Mouse (Mus musculus) liver, embryonic 14.5 days (tissue): ENCODE data around the gene Sgcd. TPM values are rescaled to one million over a fixed set of nuclear protein-coding genes. Genes with fewer than 3 reads are reported as not detected.

Experiments
- ATAC-seq: fragments of 200-750 bp; cut with Nextera tagmentation; 2 replicates; pipeline ENCODE4 v1.8.0; 2017; ENCODE audit warnings: moderate number of reproducible peaks, mild to moderate bottlenecking, moderate library complexity; ENCODE audit not compliant: insufficient read depth
- DNase-seq, 3 experiments: peaks; one replicate each; pipeline ENCODE4 v3.0.0-alpha.2; 2012 to 2013; ENCODE audit warnings: low read depth in 3 of 3, low spot score in 3 of 3
- H3K27ac ChIP-seq: fragments of 300-500 bp; sonication (generic); 2 replicates; pipeline ENCODE4 v1.5.1; 2014; ENCODE audit warnings: moderate library complexity, mild to moderate bottlenecking, control low read depth, inconsistent platforms
- H3K27me3 ChIP-seq: fragments of 300-500 bp; sonication (generic); 2 replicates; pipeline ENCODE4 v1.6.1; 2014; ENCODE audit warnings: mild to moderate bottlenecking, low read length, moderate library complexity; ENCODE audit not compliant: control insufficient read depth, insufficient read depth
- H3K36me3 ChIP-seq: fragments of 300-500 bp; sonication (generic); replicated peaks from 2 replicates; pipeline ENCODE4 v1.6.1; 2014; ENCODE audit warnings: low read depth; ENCODE audit not compliant: control insufficient read depth, insufficient read depth
- H3K4me1 ChIP-seq, 2 experiments: fragments of 200-500 bp in 1 of 2; fragments of 300-500 bp in 1 of 2; sonication (generic) in 1 of 2; replicated peaks; 2 replicates each; pipeline ENCODE4 v1.6.1; 2012 to 2014; ENCODE audit warnings: antibody characterized with exemption in 1 of 2, inconsistent platforms in 1 of 2, low read length in 1 of 2; ENCODE audit not compliant: control insufficient read depth in 2 of 2, insufficient read depth in 2 of 2
- H3K4me2 ChIP-seq: fragments of 300-500 bp; sonication (generic); 2 replicates; pipeline ENCODE4 v1.6.1; 2014; ENCODE audit warnings: low read depth, mild to moderate bottlenecking, control low read depth, moderate library complexity
- H3K4me3 ChIP-seq, 2 experiments: fragments of 200-500 bp in 1 of 2; fragments of 300-500 bp in 1 of 2; sonication (generic) in 1 of 2; 2 replicates each; pipeline ENCODE4 v1.5.1; 2012 to 2014; ENCODE audit warnings: low read depth in 2 of 2, low read length in 2 of 2, mild to moderate bottlenecking in 2 of 2, control low read depth in 1 of 2, inconsistent platforms in 1 of 2, moderate library complexity in 1 of 2; ENCODE audit not compliant: insufficient read depth in 1 of 2
- H3K9ac ChIP-seq: fragments of 300-500 bp; sonication (generic); replicated peaks from 2 replicates; pipeline ENCODE4 v1.6.1; 2014; ENCODE audit warnings: mild to moderate bottlenecking, control low read depth, moderate library complexity
- H3K9me3 ChIP-seq: fragments of 300-500 bp; sonication (generic); 2 replicates; pipeline ENCODE4 v1.6.1; 2016; ENCODE audit warnings: low read length, mixed read lengths; ENCODE audit not compliant: control insufficient read depth
- CTCF ChIP-seq: IDR thresholded peaks from 2 replicates; pipeline ENCODE4 v1.5.1; 2016; ENCODE audit warnings: antibody characterized with exemption, low read depth, control low read depth
- EP300 ChIP-seq: IDR thresholded peaks from 2 replicates; pipeline ENCODE4 v1.6.1; 2016; ENCODE audit warnings: antibody characterized with exemption, low read depth
- WGBS: fragments of 180-500 bp; shearing (Covaris S2); extraction: QIAGEN DNeasy Blood & Tissue Kit; methylation state at CpG from one replicate; pipeline ENCODE4 v1.1.7; 2014; ENCODE audit not compliant: insufficient replicate concordance; 5-methylcytosine and 5-hydroxymethylcytosine counted together
- polyA plus RNA-seq, 2 experiments: library from polyadenylated mRNA; depleted of rRNA in 1 of 2; stranded (reverse) in 1 of 2; unstranded in 1 of 2; fragments of >200 nt; fragmentation: Nextera tagmentation in 1 of 2; extraction: Ambion mirVana in 1 of 2; gene quantifications; 2 replicates each; pipeline versions ENCODE4 v1.2.1 to v1.2.3; 2012 to 2014

The Sgcd gene
- polyA plus RNA-seq, 2 experiments: 0.04 to 0.08 TPM

- DNase-seq (no peak), ATAC-seq (no peak)
- Histone ChIP-seq H3K27me3 (no peaks in the 10 kb centered on the region), H3K36me3 (no peaks in the 10 kb centered on the region), H3K27ac (no peak overlapping the region), H3K9me3 (no peaks in the 10 kb centered on the region), H3K4me2 (no peak overlapping the region), H3K9ac (no peak overlapping the region), H3K4me3 (no peak overlapping the region), H3K4me1 (no peaks in the 10 kb centered on the region)
- TF ChIP-seq EP300 (no peak), CTCF (no peak)
- 65% methylated on average over 4 of the region's 4 CpGs for WGBS
These were observed 720.2 kb downstream of the Sgcd start for GRCm38 (mm10) chr11:47268556-47268955.

DNA sequence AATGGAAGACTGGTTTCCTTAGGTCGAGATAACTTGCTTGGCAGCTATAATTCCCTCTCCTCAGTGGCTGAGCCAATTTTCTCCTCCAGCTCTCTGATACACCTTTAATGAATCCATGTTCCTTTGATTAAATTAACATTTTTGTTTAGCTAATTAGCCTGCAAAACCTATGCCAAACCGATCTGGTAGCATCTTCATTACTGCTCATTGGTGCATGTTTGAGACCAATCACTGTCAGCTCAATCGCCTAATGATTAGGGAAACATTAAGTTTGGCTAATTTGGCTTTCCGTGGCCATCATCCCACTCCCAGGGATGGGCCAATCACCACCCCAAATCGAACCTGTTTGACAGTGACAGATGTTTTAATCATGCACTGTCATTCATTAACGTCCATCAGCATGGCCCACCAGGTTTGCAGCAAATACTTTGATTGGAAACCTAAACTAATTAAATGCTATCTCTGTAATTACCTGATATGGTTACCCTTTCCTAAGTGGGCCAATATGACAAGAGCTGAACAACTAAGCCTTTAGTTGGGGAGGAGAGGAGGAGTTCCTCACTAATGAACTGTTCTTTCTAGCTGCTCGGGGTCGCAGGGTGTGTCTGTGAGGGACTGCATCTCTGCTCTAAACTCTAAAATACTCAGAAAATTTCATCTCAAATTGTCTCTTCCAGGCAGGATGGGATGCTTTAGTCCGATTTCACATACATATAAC is 724.3 kb downstream of the Sgcd start:
- no peak overlapping the region for H3K4me3 ChIP-seq
- H3K4me1 ChIP-seq: no peaks in the 10 kb centered on the region
- no peaks in the 10 kb centered on the region for H3K27me3 ChIP-seq
- 57% methylated on average over 9 of the region's 9 CpGs for WGBS
- DNase-seq: no peak
- no peak for TF ChIP-seq EP300
- TF ChIP-seq CTCF: no peak
- no peaks in the 10 kb centered on the region for H3K9me3 ChIP-seq
- no peak overlapping the region for H3K27ac ChIP-seq
- H3K9ac ChIP-seq: no peak overlapping the region
- no peak for ATAC-seq
- H3K36me3 ChIP-seq: no peaks in the 10 kb centered on the region
- no peak overlapping the region for H3K4me2 ChIP-seq

DNA sequence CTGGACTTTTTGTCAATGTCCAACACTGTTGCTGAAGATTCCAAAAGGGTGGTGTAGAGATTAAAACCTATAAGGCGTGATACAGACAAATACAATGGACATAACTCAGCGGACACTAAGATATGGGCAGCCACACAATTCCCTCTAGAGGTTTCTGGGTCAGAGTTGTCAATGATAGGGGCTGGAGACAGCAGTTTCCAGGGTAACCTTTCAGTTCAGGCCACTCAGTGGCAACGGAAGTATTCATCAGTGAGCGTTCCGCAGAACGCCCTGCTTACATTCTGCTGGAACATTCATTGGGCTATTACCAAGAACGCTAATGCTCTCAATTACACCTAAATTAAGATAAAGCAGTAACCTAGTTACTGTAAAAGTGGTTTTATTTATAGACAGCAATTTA is 738.5 kb downstream of the Sgcd start:
- no peaks in the 10 kb centered on the region for H3K4me1 ChIP-seq
- no peak overlapping the region for H3K4me3 ChIP-seq
- DNase-seq: no peak
- H3K9ac ChIP-seq: no peak overlapping the region
- H3K9me3 ChIP-seq: no peaks in the 10 kb centered on the region
- TF ChIP-seq CTCF (no peak), EP300 (no peak)
- ATAC-seq: no peak
- 76% methylated on average over 7 of the region's 7 CpGs for WGBS
- no peaks in the 10 kb centered on the region for H3K36me3 ChIP-seq
- H3K27me3 ChIP-seq: no peaks in the 10 kb centered on the region
- no peak overlapping the region for H3K4me2 ChIP-seq
- no peak overlapping the region for H3K27ac ChIP-seq

DNA sequence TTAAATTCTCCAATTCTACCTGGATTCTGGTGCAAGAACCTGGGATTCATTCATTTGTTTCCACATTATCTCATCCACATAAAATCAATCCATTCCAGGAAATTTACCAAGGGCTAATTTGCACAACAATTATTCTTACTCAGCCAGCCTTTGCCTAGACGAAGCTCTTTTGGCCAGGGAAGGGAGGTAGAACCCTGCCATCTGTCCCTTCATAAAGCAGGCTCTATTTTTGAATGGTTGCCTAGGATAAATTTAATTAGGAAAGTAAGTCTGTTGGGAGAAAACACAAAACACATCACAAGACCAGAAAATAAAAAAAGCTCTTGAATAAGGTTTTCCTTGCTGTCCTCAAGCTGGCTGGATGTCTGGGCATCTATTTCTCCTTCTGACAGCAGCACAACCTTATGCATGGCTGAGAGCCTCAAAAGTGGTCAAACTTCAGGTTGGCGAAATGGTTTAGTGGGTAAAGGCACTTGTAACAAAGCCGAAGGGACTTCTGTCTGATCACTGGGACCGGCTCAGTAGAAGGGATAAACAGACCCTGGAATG is 740.4 kb downstream of the Sgcd start:
- Histone ChIP-seq H3K9ac (no peak overlapping the region), H3K4me2 (no peak overlapping the region), H3K4me1 (no peaks in the 10 kb centered on the region), H3K36me3 (no peaks in the 10 kb centered on the region), H3K9me3 (no peaks in the 10 kb centered on the region), H3K4me3 (no peak overlapping the region), H3K27ac (no peak overlapping the region), H3K27me3 (no peaks in the 10 kb centered on the region)
- DNase-seq (no peak), ATAC-seq (no peak)
- 66% methylated on average over 4 of the region's 4 CpGs for WGBS
- TF ChIP-seq EP300: no peak
- TF ChIP-seq CTCF: no peak

- Histone ChIP-seq H3K27ac (no peak overlapping the region), H3K4me1 (no peaks in the 10 kb centered on the region), H3K4me3 (no peak overlapping the region), H3K9ac (no peak overlapping the region), H3K9me3 (no peaks in the 10 kb centered on the region), H3K27me3 (no peaks in the 10 kb centered on the region), H3K36me3 (no peaks in the 10 kb centered on the region), H3K4me2 (no peak overlapping the region)
- ATAC-seq: no peak
- no peak for TF ChIP-seq CTCF
- TF ChIP-seq EP300: no peak
- DNase-seq: no peak
- 68% methylated on average over 8 of the region's 8 CpGs for WGBS
These were observed 740.9 kb downstream of the Sgcd start for GRCm38 (mm10) chr11:47247703-47248344.
